In the genomic region with DNA sequence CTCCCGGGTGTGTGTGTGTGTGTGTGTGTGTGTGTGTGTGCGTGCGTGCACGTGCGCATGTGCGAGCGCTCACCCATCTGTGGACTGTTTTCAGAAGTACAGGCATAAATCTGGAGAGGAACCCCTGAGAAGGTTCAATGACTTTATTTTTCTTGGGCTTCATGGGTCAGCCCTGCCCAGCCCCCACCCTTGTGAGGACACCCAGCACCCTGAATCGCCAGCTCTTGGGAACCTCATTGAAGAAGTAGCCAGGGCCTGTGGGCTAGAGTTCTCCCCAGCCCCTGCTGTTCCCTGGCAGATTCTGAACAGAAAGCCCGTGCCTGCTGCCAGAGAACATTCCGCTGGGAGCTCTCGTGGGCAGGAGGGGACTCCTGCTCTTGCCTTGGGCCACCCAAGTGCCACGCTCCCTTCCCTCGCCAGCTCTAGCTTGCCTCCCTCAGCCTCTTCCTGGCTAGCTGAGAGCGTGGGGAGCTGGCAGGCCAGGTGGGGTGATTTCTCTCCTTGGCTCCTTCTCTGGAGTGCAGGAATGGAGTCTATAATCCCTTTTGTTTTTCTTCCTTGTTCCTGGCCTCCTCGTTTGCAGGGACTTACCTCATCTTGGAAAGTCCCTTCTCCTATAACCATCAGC, we compare ENCODE assay signal across 8 mouse cellular contexts. TPM values are rescaled to one million over a fixed set of nuclear protein-coding genes. Genes with fewer than 3 reads are reported as not detected.
DNase-seq lines count a peak whose midpoint lies in the region; ATAC-seq and TF ChIP-seq lines count a peak whose summit lies in the region.

No protein-coding gene starts in this region.

- DNase-seq in heart, adult 11 months = peak; percentile 96
- no peak for DNase-seq in heart, adult 8-10 months (ENCODE audit: low spot score)
- peak; percentile 73 for DNase-seq in Patski (ENCODE audit: low read depth, low spot score)
- no peak for DNase-seq in embryo, embryonic 9.5 days (ENCODE audit: extremely low spot score)

- no peak overlapping the region for H3K4me3 ChIP-seq in embryonic fibroblast, embryonic 13.5 days (ENCODE audit: insufficient read depth, low read length)
- H3K4me3 ChIP-seq in intestine, postnatal 0 days (ENCODE audit: low read depth, low read length) = no peak overlapping the region
- H3K4me3 ChIP-seq in lung, embryonic 15.5 days = no peak overlapping the region

- H3K27me3 ChIP-seq in Patski = no peaks in the 10 kb centered on the region
- H3K27me3 ChIP-seq in intestine, postnatal 0 days (replicated peaks; ENCODE audit: control insufficient read depth, insufficient read depth, low read length) = no peaks in the 10 kb centered on the region
- no peaks in the 10 kb centered on the region for H3K27me3 ChIP-seq in lung, embryonic 15.5 days

- H3K27ac ChIP-seq in embryonic fibroblast, embryonic 13.5 days (ENCODE audit: insufficient read depth, low read length) = peak overlapping the region; percentile 28
- H3K27ac ChIP-seq in intestine, postnatal 0 days (ENCODE audit: low read depth, low read length) = peak overlapping the region; percentile 16
- peak overlapping the region; percentile 90 for H3K27ac ChIP-seq in lung, embryonic 15.5 days

- no peak for TF ChIP-seq POLR2A in embryonic fibroblast, embryonic 13.5 days (IDR thresholded peaks at IDR 0.05; ENCODE audit: low read depth, low read length)

- ATAC-seq in Patski = peak; percentile 44
- no peak for ATAC-seq in intestine, postnatal 0 days
- ATAC-seq in lung, embryonic 15.5 days (ENCODE audit: borderline replicate concordance, extremely low read depth, low FRiP score, low TSS enrichment) = no peak
- no peak for ATAC-seq in megakaryocyte-erythroid progenitor cell, adult 5-6 weeks (replicated peaks; ENCODE audit: low FRiP score, low TSS enrichment, poor library complexity, severe bottlenecking)

- no peak for TF ChIP-seq CTCF in Patski (IDR thresholded peaks at IDR 0.05)
- TF ChIP-seq CTCF in embryonic fibroblast, embryonic 13.5 days (IDR thresholded peaks at IDR 0.05; ENCODE audit: borderline replicate concordance, insufficient read depth, low read length) = no peak
- no peak for TF ChIP-seq CTCF in intestine, postnatal 0 days (IDR thresholded peaks at IDR 0.05; ENCODE audit: low read depth)

- 74% methylated on average over 15 of the region's 15 CpGs for WGBS in intestine, postnatal 0 days
- WGBS in lung, embryonic 15.5 days = 65% methylated on average over 15 of the region's 15 CpGs

- H3K4me2 ChIP-seq in intestine, postnatal 0 days (replicated peaks; ENCODE audit: low read depth) = no peak overlapping the region
- H3K4me2 ChIP-seq in lung, embryonic 15.5 days = no peak overlapping the region

- peaks cover 41% of the 10 kb centered on the region for H3K4me1 ChIP-seq in embryonic fibroblast, embryonic 13.5 days (ENCODE audit: control insufficient read depth, insufficient read depth, low read length)
- H3K4me1 ChIP-seq in intestine, postnatal 0 days (replicated peaks; ENCODE audit: control insufficient read depth, insufficient read depth, low read length) = peaks cover 30% of the 10 kb centered on the region
- H3K4me1 ChIP-seq in lung, embryonic 15.5 days = peaks cover 87% of the 10 kb centered on the region

- no peaks in the 10 kb centered on the region for H3K9me3 ChIP-seq in intestine, postnatal 0 days (ENCODE audit: control insufficient read depth)
- H3K9me3 ChIP-seq in lung, embryonic 15.5 days = no peaks in the 10 kb centered on the region

- in situ Hi-C loops in Patski (cut with MboI; ENCODE audit: low pct_unique_long_range_greater_than_20kb) = no loop called here

- H3K9ac ChIP-seq in intestine, postnatal 0 days (ENCODE audit: low read depth, low read length) = no peak overlapping the region
- peak overlapping the region; percentile 22; the same call in 1 of the 2 replicates for H3K9ac ChIP-seq in lung, embryonic 15.5 days

- POLR2A ChIA-PET in Patski (lab: Charles Lee) = interaction anchor here (0.6 to 2.6 kb wide), 7 partner anchors 10 to 87 kb away, joined by 3 to 14 read pairs (median 4); a partner anchor contains a TSS

- CTCF ChIA-PET in Patski (lab: Charles Lee) = interaction anchor here (0.7 to 3.1 kb wide), 3 partner anchors 17 to 47 kb away, joined by 4 to 22 read pairs (median 7); a partner anchor contains a TSS

- H3K36me3 ChIP-seq in intestine, postnatal 0 days (ENCODE audit: control insufficient read depth, insufficient read depth) = peaks cover 12% of the 10 kb centered on the region; the same call in 1 of the 2 replicates
- H3K36me3 ChIP-seq in lung, embryonic 15.5 days = peaks cover 15% of the 10 kb centered on the region; the same call in 1 of the 2 replicates

RNA-seq across cellular contexts. Expression of a gene that starts 17.7 kb away (rescaled TPM):
- 10 to 100 TPM; 31.5 to 38.8 (median 37.6) TPM for total RNA-seq in heart, adult 8-10 months (2022)
- polyA plus RNA-seq in Patski (2021) = 89.9 TPM
- polyA plus RNA-seq in embryonic fibroblast, embryonic 13.5 days (2011; ENCODE audit: insufficient read length, low read depth, missing spikeins) = 22.1 and 25.9 TPM in 2 replicates
- 16.7 and 17.1 TPM in 2 replicates for polyA plus RNA-seq in intestine, postnatal 0 days (2015; fragmentation: Nextera tagmentation; extraction: Ambion mirVana)
- polyA plus RNA-seq in lung, embryonic 15.5 days (2015; fragmentation: Nextera tagmentation; extraction: Ambion mirVana) = 22.2 and 27.8 TPM in 2 replicates
- total RNA-seq in megakaryocyte-erythroid progenitor cell, adult 5-6 weeks (2014; fragmentation: Nextera tagmentation) = 20.8 and 22.3 TPM in 2 replicates
- total RNA-seq in megakaryocyte-erythroid progenitor cell, adult 5-6 weeks (2017) = 9.9 and 18.2 TPM in 2 replicates

Comparison
In these comparisons a context has a peak if more than half of its experiments do, and no peak if none do; other contexts are left out.
1. DNase-seq: peak in heart, adult 11 months (single experiment) and Patski (single experiment); none in heart, adult 8-10 months (single experiment) and embryo, embryonic 9.5 days (single experiment).
2. H3K27ac ChIP-seq: peak in every context shown above with its lines; median percentile 90 in lung, embryonic 15.5 days; 28 in embryonic fibroblast, embryonic 13.5 days; 16 in intestine, postnatal 0 days.